Mouse (Mus musculus): ENCODE measurements around the gene Bcs1l.

GRCm38 (mm10) chr1:74601267-74601962, 13.3 kb downstream of the Bcs1l start, which contains the start of the genes Rnf25 and Stk36:
- TF ChIP-seq CTCF (IDR thresholded peaks at IDR 0.05) = no peak
- peak; percentile 60; the same call in 1 of the 2 replicates for TF ChIP-seq EP300 (IDR thresholded peaks at IDR 0.05)
